8 mouse cellular contexts compared by ENCODE assay signal in genomic region chr6:67266664-67267407, GRCm38 (mm10). TPM values are rescaled to one million over a fixed set of nuclear protein-coding genes. Genes with fewer than 3 reads are reported as not detected.
DNase-seq lines count a peak whose midpoint lies in the region; ATAC-seq and TF ChIP-seq lines count a peak whose summit lies in the region.

No protein-coding gene starts in this region.

- peak; percentile 78; the same call in 1 of the 2 replicates for TF ChIP-seq POLR2A in bone marrow, adult 2 months (IDR thresholded peaks at IDR 0.05; ENCODE audit: borderline replicate concordance, control insufficient read depth, low read depth, low read length)
- 0 out of 2 replicates have a peak, but pooled peaks have one; percentile 52 for TF ChIP-seq POLR2A in limb, embryonic 14.5 days (IDR thresholded peaks at IDR 0.05; ENCODE audit: borderline replicate concordance, extremely low read depth, insufficient read depth, insufficient read length)

- no peaks in the 10 kb centered on the region for H3K9me3 ChIP-seq in embryonic facial prominence, embryonic 15.5 days (replicated peaks)
- H3K9me3 ChIP-seq in limb, embryonic 14.5 days (ENCODE audit: control insufficient read depth, low read length): no peaks in the 10 kb centered on the region
- no peaks in the 10 kb centered on the region for H3K9me3 ChIP-seq in midbrain, postnatal 0 days (ENCODE audit: low read length)

- peak overlapping the region; percentile 62 for H3K4me2 ChIP-seq in embryonic facial prominence, embryonic 15.5 days (replicated peaks)
- H3K4me2 ChIP-seq in limb, embryonic 14.5 days (replicated peaks; ENCODE audit: low read depth, low read length, severe bottlenecking): peak overlapping the region; percentile 62
- H3K4me2 ChIP-seq in midbrain, postnatal 0 days (ENCODE audit: low read depth, low read length, poor library complexity, severe bottlenecking): peak overlapping the region; percentile 79

- under 1% methylated on average over 68 of the region's 68 CpGs for WGBS in bone marrow, adult 2 months
- under 1% methylated on average over 68 of the region's 68 CpGs for WGBS in embryonic facial prominence, embryonic 15.5 days
- WGBS in limb, embryonic 14.5 days: under 1% methylated on average over 61 of the region's 68 CpGs
- under 1% methylated on average over 64 of the region's 68 CpGs for WGBS in midbrain, postnatal 0 days

- no peak for TF ChIP-seq CTCF in bone marrow, adult 2 months (IDR thresholded peaks at IDR 0.05; ENCODE audit: control insufficient read depth, insufficient read depth, low read length)
- TF ChIP-seq CTCF in midbrain, postnatal 0 days (IDR thresholded peaks at IDR 0.05): no peak

- H3K9ac ChIP-seq in embryonic facial prominence, embryonic 15.5 days: peak overlapping the region; percentile 98
- peak overlapping the region; percentile 99 for H3K9ac ChIP-seq in limb, embryonic 14.5 days (ENCODE audit: low read depth, low read length, severe bottlenecking)
- H3K9ac ChIP-seq in midbrain, postnatal 0 days (replicated peaks; ENCODE audit: low read length, poor library complexity, severe bottlenecking): peak overlapping the region; percentile 96

- H3K27me3 ChIP-seq in embryonic facial prominence, embryonic 15.5 days: no peaks in the 10 kb centered on the region
- H3K27me3 ChIP-seq in limb, embryonic 14.5 days (ENCODE audit: control insufficient read depth, insufficient read depth, low read length): no peaks in the 10 kb centered on the region
- no peaks in the 10 kb centered on the region for H3K27me3 ChIP-seq in midbrain, postnatal 0 days (ENCODE audit: insufficient read depth, low read length)

- H3K36me3 ChIP-seq in embryonic facial prominence, embryonic 15.5 days: peaks cover 5% of the 10 kb centered on the region; the same call in 1 of the 2 replicates
- H3K36me3 ChIP-seq in limb, embryonic 14.5 days (ENCODE audit: control insufficient read depth, insufficient read depth, low read length): peaks cover 2% of the 10 kb centered on the region; the same call in 1 of the 2 replicates
- H3K36me3 ChIP-seq in midbrain, postnatal 0 days (ENCODE audit: insufficient read depth, low read length): no peaks in the 10 kb centered on the region; the same call in 1 of the 2 replicates

- peak; percentile 98 for DNase-seq in 416B (ENCODE audit: low read depth)
- DNase-seq in heart, adult 8-10 months (ENCODE audit: low spot score): peak; percentile 97
- peak; percentile 99 for DNase-seq in kidney, adult 9 months
- peak; percentile 96 for DNase-seq in limb, embryonic 14.5 days (ENCODE audit: low spot score)
- DNase-seq in midbrain, postnatal 0 days (ENCODE audit: low spot score): peak; percentile 98
- peak; percentile 88 to 92 for DNase-seq in spleen, postnatal 14 days (ENCODE audit: low spot score in 2 of 2)

- H3K4me3 ChIP-seq in bone marrow, adult 2 months (replicated peaks; ENCODE audit: control insufficient read depth, low read depth, low read length): peak overlapping the region; percentile 95
- H3K4me3 ChIP-seq in embryonic facial prominence, embryonic 15.5 days (replicated peaks): peak overlapping the region; percentile 99
- H3K4me3 ChIP-seq in limb, embryonic 14.5 days (replicated peaks; ENCODE audit: low read length): peak overlapping the region; percentile 99
- H3K4me3 ChIP-seq in midbrain, postnatal 0 days (ENCODE audit: low read depth, low read length): peak overlapping the region; percentile 99

- H3K27ac ChIP-seq in bone marrow, adult 2 months (ENCODE audit: control insufficient read depth, insufficient read depth, low read depth, low read length, poor library complexity): peak overlapping the region; percentile 90
- H3K27ac ChIP-seq in embryonic facial prominence, embryonic 15.5 days (replicated peaks): peak overlapping the region; percentile 90
- H3K27ac ChIP-seq in limb, embryonic 14.5 days (replicated peaks; ENCODE audit: low read depth, low read length): peak overlapping the region; percentile 89
- H3K27ac ChIP-seq in midbrain, postnatal 0 days (ENCODE audit: low read depth, low read length): peak overlapping the region; percentile 90

- H3K4me1 ChIP-seq in bone marrow, adult 2 months (ENCODE audit: control insufficient read depth, insufficient read depth, low read length): no peaks in the 10 kb centered on the region; the same call in 1 of the 2 replicates
- H3K4me1 ChIP-seq in embryonic facial prominence, embryonic 15.5 days: no peaks in the 10 kb centered on the region
- H3K4me1 ChIP-seq in limb, embryonic 14.5 days (ENCODE audit: control insufficient read depth, insufficient read depth, low read length): peaks cover 12% of the 10 kb centered on the region; the same call in 1 of the 2 replicates
- H3K4me1 ChIP-seq in midbrain, postnatal 0 days (ENCODE audit: insufficient read depth, low read length): peaks cover 6% of the 10 kb centered on the region; the same call in 1 of the 2 replicates

- ATAC-seq in embryonic facial prominence, embryonic 15.5 days (ENCODE audit: insufficient number of reproducible peaks, low FRiP score, low TSS enrichment, low read depth): peak; percentile 100
- peak; percentile 99 for ATAC-seq in limb, embryonic 14.5 days (ENCODE audit: low FRiP score, low read depth)
- ATAC-seq in midbrain, postnatal 0 days (ENCODE audit: low FRiP score): peak; percentile 100

RNA-seq across cellular contexts. Expression of gene Serbp1, which starts 28.9 kb away (rescaled TPM):
- 394 and 479 TPM in 2 replicates for polyA plus RNA-seq in bone marrow, adult 2 months (2011; ENCODE audit: insufficient read depth, insufficient read length, low replicate concordance, missing spikeins)
- 399 and 435 TPM in 2 replicates for polyA plus RNA-seq in embryonic facial prominence, embryonic 15.5 days (2015; fragmentation: Nextera tagmentation; extraction: Ambion mirVana)
- 100 to 1,000 TPM; 155 to 268 (median 219) TPM for total RNA-seq in heart, adult 8-10 months (2022)
- polyA plus RNA-seq in limb, embryonic 14.5 days (2012; rRNA removed): 200 and 465 TPM in 2 replicates
- 481 and 482 TPM in 2 replicates for polyA plus RNA-seq in limb, embryonic 14.5 days (2014; fragmentation: Nextera tagmentation; extraction: Ambion mirVana)
- total RNA-seq in midbrain, postnatal 0 days (2014; rRNA removed): 166 and 238 TPM in 2 replicates
- polyA plus RNA-seq in midbrain, postnatal 0 days (2015; fragmentation: Nextera tagmentation; extraction: Ambion mirVana): 277 and 297 TPM in 2 replicates

Comparison
In these comparisons a context has a peak if more than half of its experiments do, and no peak if none do; other contexts are left out.
1. Peak in every context shown above with its lines: DNase-seq, ATAC-seq, H3K4me3 ChIP-seq and H3K27ac ChIP-seq.